Mouse (Mus musculus) neural tube, embryonic 12.5 days (tissue): ENCODE measurements around the gene Ly6g6e. TPM values are rescaled to one million over a fixed set of nuclear protein-coding genes. Genes with fewer than 3 reads are reported as not detected.
"Not testable (repeated sequence)": the region's sequence is repeated elsewhere in the genome, so short reads cannot be mapped to it uniquely, and the experiment has no call there.

ENCODE experiments used
- ATAC-seq: fragments of 200-750 bp; cut with Nextera tagmentation; 2 replicates; pipeline ENCODE4 v1.8.0; 2017; ENCODE audit warnings: low read depth, mild to moderate bottlenecking, moderate TSS enrichment, moderate library complexity; ENCODE audit not compliant: low FRiP score
- H3K27ac ChIP-seq: fragments of 300-500 bp; sonication (generic); 2 replicates; pipeline ENCODE4 v1.5.1; 2016
- H3K27me3 ChIP-seq: fragments of 300-500 bp; sonication (generic); replicated peaks from 2 replicates; pipeline ENCODE4 v1.6.1; 2016; ENCODE audit warnings: mild to moderate bottlenecking
- H3K36me3 ChIP-seq: fragments of 300-500 bp; sonication (generic); 2 replicates; pipeline ENCODE4 v1.6.1; 2016; ENCODE audit warnings: mild to moderate bottlenecking
- H3K4me1 ChIP-seq: fragments of 300-500 bp; sonication (generic); 2 replicates; pipeline ENCODE4 v1.6.1; 2016
- H3K4me2 ChIP-seq: fragments of 300-500 bp; sonication (generic); replicated peaks from 2 replicates; pipeline ENCODE4 v1.6.1; 2016; ENCODE audit warnings: mild to moderate bottlenecking
- H3K4me3 ChIP-seq: fragments of 300-500 bp; sonication (generic); 2 replicates; pipeline ENCODE4 v1.5.1; 2016
- H3K9ac ChIP-seq: fragments of 300-500 bp; sonication (generic); 2 replicates; pipeline ENCODE4 v1.6.1; 2016; ENCODE audit warnings: mild to moderate bottlenecking
- H3K9me3 ChIP-seq: fragments of 300-500 bp; sonication (generic); 2 replicates; pipeline ENCODE4 v1.6.1; 2016; ENCODE audit warnings: mild to moderate bottlenecking
- WGBS: fragments of 180-500 bp; shearing (Covaris S2); methylation state at CpG from one replicate; pipeline ENCODE4 v1.1.7; 2016; 5-methylcytosine and 5-hydroxymethylcytosine counted together
- polyA plus RNA-seq: library from polyadenylated mRNA; unstranded; fragments of >200 nt; fragmentation: Nextera tagmentation; extraction: Ambion mirVana; gene quantifications from 2 replicates; pipeline ENCODE4 v1.2.1, GENCODE M21; 2016

Ly6g6e gene
- polyA plus RNA-seq, 1 experiment from 2014 or later: 0.38 TPM

- WGBS: under 1% methylated on average over 50 of the region's 50 CpGs
- Histone ChIP-seq H3K4me3 (peak within 1 kb of the TSS; percentile 90), H3K27me3 (no peaks in the 10 kb centered on the region), H3K9ac (peak within 1 kb of the TSS; percentile 96), H3K36me3 (peaks cover 40% of the 10 kb centered on the region), H3K4me2 (peak within 1 kb of the TSS; percentile 97), H3K4me1 (peaks cover 21% of the 10 kb centered on the region), H3K9me3 (no peaks in the 10 kb centered on the region), H3K27ac (peak within 1 kb of the TSS; percentile 75)
- ATAC-seq: peak; percentile 94
These were observed 44.6 kb downstream of the Ly6g6e start, which contains the start of gene Gpank1 for GRCm38 (mm10) chr17:35121143-35121799. Gpank1 (plus strand) TSS chr17:35121455.

GRCm38 (mm10) chr17:35121871-35122303 is 45.2 kb downstream of the Ly6g6e start, which contains the start of gene Csnk2b:
Csnk2b (minus strand) TSS chr17:35122053.
- peaks cover 27% of the 10 kb centered on the region for H3K4me1 ChIP-seq
- peak within 1 kb of the TSS; percentile 90 for H3K4me3 ChIP-seq
- peak within 1 kb of the TSS; percentile 97 for H3K4me2 ChIP-seq
- H3K27me3 ChIP-seq: no peaks in the 10 kb centered on the region
- no peak for ATAC-seq
- WGBS: under 1% methylated on average over 19 of the region's 19 CpGs
- peak within 1 kb of the TSS; percentile 96 for H3K9ac ChIP-seq
- H3K9me3 ChIP-seq: no peaks in the 10 kb centered on the region
- peak within 1 kb of the TSS; percentile 75 for H3K27ac ChIP-seq
- H3K36me3 ChIP-seq: peaks cover 36% of the 10 kb centered on the region

GRCm38 (mm10) chr17:35123287-35123686 is 46.6 kb downstream of the Ly6g6e start:
- not testable (repeated sequence) for H3K27ac ChIP-seq, H3K4me2 ChIP-seq, H3K4me3 ChIP-seq, H3K9me3 ChIP-seq, H3K9ac ChIP-seq, H3K27me3 ChIP-seq, ATAC-seq
- Histone ChIP-seq H3K36me3 (peaks cover 25% of the 10 kb centered on the region), H3K4me1 (peaks cover 37% of the 10 kb centered on the region)
- WGBS: 89% methylated on average over 9 of the region's 9 CpGs

- not testable (repeated sequence) for H3K9me3 ChIP-seq, H3K9ac ChIP-seq, H3K4me2 ChIP-seq, H3K4me3 ChIP-seq, H3K27me3 ChIP-seq, ATAC-seq, H3K27ac ChIP-seq
- Histone ChIP-seq H3K36me3 (peaks cover 17% of the 10 kb centered on the region), H3K4me1 (peaks cover 41% of the 10 kb centered on the region)
- 94% methylated on average over 12 of the region's 12 CpGs for WGBS
These were observed 47.7 kb downstream of the Ly6g6e start for GRCm38 (mm10) chr17:35124261-35124896.

GRCm38 (mm10) chr17:35125081-35125480 is 48.4 kb downstream of the Ly6g6e start:
- Histone ChIP-seq H3K4me2 (no peak overlapping the region; the same call in 1 of the 2 replicates), H3K27me3 (no peaks in the 10 kb centered on the region), H3K36me3 (peaks cover 17% of the 10 kb centered on the region), H3K27ac (no peak overlapping the region), H3K4me3 (no peak overlapping the region), H3K9me3 (no peaks in the 10 kb centered on the region), H3K9ac (no peak overlapping the region), H3K4me1 (peaks cover 36% of the 10 kb centered on the region)
- no peak for ATAC-seq
- 100% methylated on average over 1 of the region's 1 CpGs for WGBS

GRCm38 (mm10) chr17:35125578-35125977 is 48.9 kb downstream of the Ly6g6e start:
- Histone ChIP-seq H3K4me1 (peaks cover 31% of the 10 kb centered on the region), H3K4me3 (peak overlapping the region; percentile 60; the same call in 1 of the 2 replicates), H3K4me2 (peak overlapping the region; percentile 82), H3K9me3 (no peaks in the 10 kb centered on the region), H3K36me3 (peaks cover 17% of the 10 kb centered on the region), H3K27ac (no peak overlapping the region), H3K9ac (peak overlapping the region; percentile 84), H3K27me3 (no peaks in the 10 kb centered on the region)
- WGBS: 35% methylated on average over 6 of the region's 6 CpGs
- ATAC-seq: no peak

- Histone ChIP-seq H3K36me3 (peaks cover 17% of the 10 kb centered on the region), H3K27ac (peak within 1 kb of the TSS; percentile 17; the same call in 1 of the 2 replicates), H3K9ac (peak within 1 kb of the TSS; percentile 84), H3K9me3 (no peaks in the 10 kb centered on the region), H3K4me1 (peaks cover 31% of the 10 kb centered on the region), H3K4me3 (peak within 1 kb of the TSS; percentile 60), H3K4me2 (peak within 1 kb of the TSS; percentile 82), H3K27me3 (no peaks in the 10 kb centered on the region)
- ATAC-seq: peak; percentile 18; the same call in 1 of the 2 replicates
- WGBS: under 1% methylated on average over 36 of the region's 36 CpGs
These were observed 49.5 kb downstream of the Ly6g6e start, which contains the start of gene D17H6S53E for GRCm38 (mm10) chr17:35126206-35126611. D17H6S53E (plus strand) TSS chr17:35126373.

GRCm38 (mm10) chr17:35127017-35127416 is 50.3 kb downstream of the Ly6g6e start:
- Histone ChIP-seq H3K9me3 (no peaks in the 10 kb centered on the region), H3K36me3 (peaks cover 17% of the 10 kb centered on the region), H3K4me1 (peaks cover 31% of the 10 kb centered on the region), H3K4me2 (peak overlapping the region; percentile 82), H3K27ac (no peak overlapping the region), H3K9ac (peak overlapping the region; percentile 84), H3K27me3 (no peaks in the 10 kb centered on the region), H3K4me3 (no peak overlapping the region)
- ATAC-seq: no peak
- WGBS: 80% methylated on average over 13 of the region's 13 CpGs

Other genes with a start within 250 kb of the Ly6g6e start
- 30.8 and 30.9 TPM in 2 replicates for gene Stk19, start 240.0 kb upstream of the Ly6g6e start, polyA plus RNA-seq
- gene Dxo, start 239.9 kb upstream of the Ly6g6e start, polyA plus RNA-seq: 64.1 and 66.2 TPM in 2 replicates
- gene Skiv2l, start 226.7 kb upstream of the Ly6g6e start, polyA plus RNA-seq: 61.2 and 64.7 TPM in 2 replicates
- gene Nelfe, start 226.5 kb upstream of the Ly6g6e start, polyA plus RNA-seq: 95.9 and 98.6 TPM in 2 replicates
- 2.0 and 3.0 TPM in 2 replicates for gene Cfb, start 214.4 kb upstream of the Ly6g6e start, polyA plus RNA-seq
- gene Zbtb12, start 197.4 kb upstream of the Ly6g6e start, polyA plus RNA-seq: 11.5 and 12.0 TPM in 2 replicates
- not detected in 2 replicates for gene Gm20547, start 194.9 kb upstream of the Ly6g6e start, polyA plus RNA-seq
- gene C2, start 178.6 kb upstream of the Ly6g6e start, polyA plus RNA-seq: 1.0 and 1.5 TPM in 2 replicates
- gene Ehmt2, start 178.4 kb upstream of the Ly6g6e start, polyA plus RNA-seq: 113 and 117 TPM in 2 replicates
- not detected in 2 replicates for gene Slc44a4, start 162.4 kb upstream of the Ly6g6e start, polyA plus RNA-seq
- 24.4 and 27.3 TPM in 2 replicates for gene Neu1, start 145.6 kb upstream of the Ly6g6e start, polyA plus RNA-seq
- gene Hspa1b, start 117.7 kb upstream of the Ly6g6e start, polyA plus RNA-seq: 0.26 TPM in 1 of 2 replicates, not detected in the other
- not detected in 2 replicates for gene Gm20481, start 107.0 kb upstream of the Ly6g6e start, polyA plus RNA-seq
- 3.1 and 3.5 TPM in 2 replicates for gene Hspa1a, start 104.7 kb upstream of the Ly6g6e start, polyA plus RNA-seq
- 1.4 and 2.3 TPM in 2 replicates for gene Hspa1l, start 104.2 kb upstream of the Ly6g6e start, polyA plus RNA-seq
- gene Lsm2, start 95.0 kb upstream of the Ly6g6e start, polyA plus RNA-seq: 150 and 158 TPM in 2 replicates
- gene Vars, start 75.9 kb upstream of the Ly6g6e start, polyA plus RNA-seq: 118 and 119 TPM in 2 replicates
- 0.06 and 0.15 TPM in 2 replicates for gene Vwa7, start 60.3 kb upstream of the Ly6g6e start, polyA plus RNA-seq
- gene Sapcd1, start 48.9 kb upstream of the Ly6g6e start, polyA plus RNA-seq: 3.8 and 5.0 TPM in 2 replicates
- 3.1 and 4.1 TPM in 2 replicates for gene Msh5, start 30.2 kb upstream of the Ly6g6e start, polyA plus RNA-seq
- 169 and 178 TPM in 2 replicates for gene Clic1, start 26.9 kb upstream of the Ly6g6e start, polyA plus RNA-seq
- gene Ddah2, start 17.9 kb upstream of the Ly6g6e start, polyA plus RNA-seq: 564 and 591 TPM in 2 replicates
- gene Ly6g6c, start 11.5 kb upstream of the Ly6g6e start, polyA plus RNA-seq: not detected in 2 replicates
- gene Mpig6b, start 10.7 kb upstream of the Ly6g6e start, polyA plus RNA-seq: 0.81 and 0.88 TPM in 2 replicates
- 1.9 and 2.2 TPM in 2 replicates for gene Ly6g6d, start 1.2 kb downstream of the Ly6g6e start, polyA plus RNA-seq
- 0.23 and 0.84 TPM in 2 replicates for gene Ly6g6f, start 8.7 kb downstream of the Ly6g6e start, polyA plus RNA-seq
- 78.7 and 83.6 TPM in 2 replicates for gene Abhd16a, start 12.4 kb downstream of the Ly6g6e start, polyA plus RNA-seq
- not detected in 2 replicates for gene Ly6g5c, start 31.4 kb downstream of the Ly6g6e start, polyA plus RNA-seq
- 1.1 TPM in 2 replicates for gene Ly6g5b, start 38.5 kb downstream of the Ly6g6e start, polyA plus RNA-seq
- 24.9 and 28.0 TPM in 2 replicates for gene Gpank1, start 44.6 kb downstream of the Ly6g6e start, polyA plus RNA-seq
- gene Csnk2b, start 45.2 kb downstream of the Ly6g6e start, polyA plus RNA-seq: 289 and 295 TPM in 2 replicates
- 6.1 and 7.8 TPM in 2 replicates for gene D17H6S53E, start 49.5 kb downstream of the Ly6g6e start, polyA plus RNA-seq
- 0.32 and 0.93 TPM in 2 replicates for gene Apom, start 55.1 kb downstream of the Ly6g6e start, polyA plus RNA-seq
- gene Bag6, start 58.3 kb downstream of the Ly6g6e start, polyA plus RNA-seq: 82.8 and 84.5 TPM in 2 replicates
- 205 and 224 TPM in 2 replicates for gene Prrc2a, start 88.0 kb downstream of the Ly6g6e start, polyA plus RNA-seq
- 8.3 and 9.1 TPM in 2 replicates for gene Aif1, start 99.2 kb downstream of the Ly6g6e start, polyA plus RNA-seq
- 6.8 and 7.0 TPM in 2 replicates for gene Lst1, start 111.5 kb downstream of the Ly6g6e start, polyA plus RNA-seq
- gene Ltb, start 117.5 kb downstream of the Ly6g6e start, polyA plus RNA-seq: 0.39 and 0.57 TPM in 2 replicates
- gene Tnf, start 125.1 kb downstream of the Ly6g6e start, polyA plus RNA-seq: 0.18 TPM in 1 of 2 replicates, not detected in the other
- gene Lta, start 128.4 kb downstream of the Ly6g6e start, polyA plus RNA-seq: not detected in 2 replicates
- not detected in 2 replicates for gene Gm16181, start 143.9 kb downstream of the Ly6g6e start, polyA plus RNA-seq
- 26.2 and 28.4 TPM in 2 replicates for gene Atp6v1g2, start 156.8 kb downstream of the Ly6g6e start, polyA plus RNA-seq
- 10.6 and 11.5 TPM in 2 replicates for gene Nfkbil1, start 158.9 kb downstream of the Ly6g6e start, polyA plus RNA-seq
- 511 and 522 TPM in 2 replicates for gene Ddx39b, start 164.8 kb downstream of the Ly6g6e start, polyA plus RNA-seq
- gene H2-D1, start 185.8 kb downstream of the Ly6g6e start, polyA plus RNA-seq: 55.7 and 58.8 TPM in 2 replicates
- 0.06 and 0.10 TPM in 2 replicates for gene H2-Q1, start 243.5 kb downstream of the Ly6g6e start, polyA plus RNA-seq